Mouse (Mus musculus): ENCODE results near the gene Foxl2. TPM values are rescaled to one million over a fixed set of nuclear protein-coding genes. Genes with fewer than 3 reads are reported as not detected.

Gene Foxl2
- polyA plus RNA-seq, 1 experiment from 2014 or later = not detected

- under 1% methylated on average over 40 of the region's 40 CpGs for WGBS
- Histone ChIP-seq H3K4me2 (peak overlapping the region; percentile 62), H3K36me3 (no peaks in the 10 kb centered on the region), H3K27ac (no peak overlapping the region), H3K4me1 (peaks cover 8% of the 10 kb centered on the region; the same call in 1 of the 2 replicates), H3K9me3 (no peaks in the 10 kb centered on the region), H3K9ac (no peak overlapping the region), H3K4me3 (peak overlapping the region; percentile 38), H3K27me3 (peaks cover 90% of the 10 kb centered on the region)
- peak; percentile 31; the same call in 1 of the 2 replicates for ATAC-seq (ENCODE audit: borderline replicate concordance, extremely low read depth, low FRiP score, low TSS enrichment)
These were observed 18.0 kb downstream of the Foxl2 start for GRCm38 (mm10) chr9:98973101-98973521.

DNA sequence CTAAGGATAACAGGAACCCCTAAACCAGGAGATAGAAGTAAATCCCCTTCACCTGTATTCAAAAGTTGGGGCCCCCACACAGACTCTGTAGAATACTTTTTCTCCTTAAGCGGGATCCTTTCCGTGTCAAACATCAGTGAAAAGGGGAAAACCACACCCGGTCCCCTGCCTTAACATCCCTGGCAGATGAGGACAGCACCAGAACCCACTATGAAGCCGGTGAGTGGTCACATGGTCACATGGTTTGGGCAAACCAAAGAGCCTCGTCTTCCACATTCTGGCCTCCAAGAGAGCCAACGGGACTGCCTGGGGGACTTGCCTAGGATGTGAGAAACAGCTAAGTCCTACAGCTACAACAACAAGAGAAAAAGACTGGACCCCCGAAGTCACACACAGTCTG lies 18.5 kb downstream of the Foxl2 start:
- Histone ChIP-seq H3K4me3 (peak overlapping the region; percentile 38; the same call in 1 of the 2 replicates), H3K9me3 (no peaks in the 10 kb centered on the region), H3K4me2 (peak overlapping the region; percentile 62), H3K4me1 (peaks cover 8% of the 10 kb centered on the region; the same call in 1 of the 2 replicates), H3K36me3 (no peaks in the 10 kb centered on the region), H3K27ac (no peak overlapping the region), H3K27me3 (peaks cover 91% of the 10 kb centered on the region), H3K9ac (no peak overlapping the region)
- 5% methylated on average over 7 of the region's 7 CpGs for WGBS
- ATAC-seq (ENCODE audit: borderline replicate concordance, extremely low read depth, low FRiP score, low TSS enrichment) = no peak

DNA sequence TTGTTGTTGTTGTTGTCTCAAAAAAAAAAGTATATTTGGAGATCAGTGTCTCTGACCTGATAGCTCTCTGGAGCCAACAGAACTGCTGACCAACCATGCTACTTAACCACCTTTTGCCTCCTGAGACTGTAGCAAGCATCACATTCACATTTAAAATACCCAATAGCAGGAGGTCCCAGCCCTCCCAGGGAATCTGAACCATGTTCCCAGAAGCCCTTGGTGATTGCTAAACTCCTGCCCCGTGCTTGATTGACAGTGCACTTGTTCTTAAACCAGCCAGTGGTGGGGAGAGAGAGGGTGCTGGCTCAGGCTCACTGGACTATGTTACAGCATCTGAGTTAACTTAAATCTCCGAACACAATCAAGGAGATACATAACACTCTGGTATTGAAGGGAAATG lies 19.8 kb downstream of the Foxl2 start:
- Histone ChIP-seq H3K9ac (no peak overlapping the region), H3K4me1 (peaks cover 9% of the 10 kb centered on the region; the same call in 1 of the 2 replicates), H3K27me3 (peaks cover 80% of the 10 kb centered on the region), H3K36me3 (no peaks in the 10 kb centered on the region), H3K27ac (no peak overlapping the region), H3K4me3 (no peak overlapping the region), H3K4me2 (no peak overlapping the region), H3K9me3 (no peaks in the 10 kb centered on the region)
- ATAC-seq (ENCODE audit: borderline replicate concordance, extremely low read depth, low FRiP score, low TSS enrichment) = no peak
- WGBS = 28% methylated on average over 2 of the region's 2 CpGs

- Histone ChIP-seq H3K4me2 (no peak overlapping the region), H3K27me3 (peaks cover 75% of the 10 kb centered on the region), H3K36me3 (no peaks in the 10 kb centered on the region), H3K9ac (no peak overlapping the region), H3K4me3 (no peak overlapping the region), H3K4me1 (peaks cover 11% of the 10 kb centered on the region; the same call in 1 of the 2 replicates), H3K9me3 (no peaks in the 10 kb centered on the region), H3K27ac (no peak overlapping the region)
- 82% methylated on average over 1 of the region's 1 CpGs for WGBS
- ATAC-seq (ENCODE audit: borderline replicate concordance, extremely low read depth, low FRiP score, low TSS enrichment) = no peak
These were observed 21.0 kb downstream of the Foxl2 start for GRCm38 (mm10) chr9:98976081-98976480.

GRCm38 (mm10) chr9:98976520-98976919 lies 21.4 kb downstream of the Foxl2 start:
- H3K4me3 ChIP-seq = no peak overlapping the region
- no peaks in the 10 kb centered on the region for H3K9me3 ChIP-seq
- peaks cover 74% of the 10 kb centered on the region for H3K27me3 ChIP-seq
- H3K4me1 ChIP-seq = peaks cover 11% of the 10 kb centered on the region; the same call in 1 of the 2 replicates
- ATAC-seq (ENCODE audit: borderline replicate concordance, extremely low read depth, low FRiP score, low TSS enrichment) = no peak
- H3K4me2 ChIP-seq = no peak overlapping the region
- WGBS = 42% methylated on average over 5 of the region's 5 CpGs
- H3K27ac ChIP-seq = no peak overlapping the region
- H3K9ac ChIP-seq = no peak overlapping the region
- H3K36me3 ChIP-seq = no peaks in the 10 kb centered on the region

- 4% methylated on average over 29 of the region's 29 CpGs for WGBS
- peaks cover 61% of the 10 kb centered on the region for H3K27me3 ChIP-seq
- peak overlapping the region; percentile 24 for H3K4me3 ChIP-seq
- 0 out of 2 replicates have a peak, but pooled peaks cover 3% of the 10 kb centered on the region for H3K4me1 ChIP-seq
- peak; percentile 64; the same call in 1 of the 2 replicates for ATAC-seq (ENCODE audit: borderline replicate concordance, extremely low read depth, low FRiP score, low TSS enrichment)
- no peaks in the 10 kb centered on the region for H3K9me3 ChIP-seq
- peak overlapping the region; percentile 48 for H3K4me2 ChIP-seq
- H3K27ac ChIP-seq = no peak overlapping the region
- H3K9ac ChIP-seq = no peak overlapping the region
- no peaks in the 10 kb centered on the region for H3K36me3 ChIP-seq
These were observed 24.6 kb downstream of the Foxl2 start for GRCm38 (mm10) chr9:98979431-98980416.

DNA sequence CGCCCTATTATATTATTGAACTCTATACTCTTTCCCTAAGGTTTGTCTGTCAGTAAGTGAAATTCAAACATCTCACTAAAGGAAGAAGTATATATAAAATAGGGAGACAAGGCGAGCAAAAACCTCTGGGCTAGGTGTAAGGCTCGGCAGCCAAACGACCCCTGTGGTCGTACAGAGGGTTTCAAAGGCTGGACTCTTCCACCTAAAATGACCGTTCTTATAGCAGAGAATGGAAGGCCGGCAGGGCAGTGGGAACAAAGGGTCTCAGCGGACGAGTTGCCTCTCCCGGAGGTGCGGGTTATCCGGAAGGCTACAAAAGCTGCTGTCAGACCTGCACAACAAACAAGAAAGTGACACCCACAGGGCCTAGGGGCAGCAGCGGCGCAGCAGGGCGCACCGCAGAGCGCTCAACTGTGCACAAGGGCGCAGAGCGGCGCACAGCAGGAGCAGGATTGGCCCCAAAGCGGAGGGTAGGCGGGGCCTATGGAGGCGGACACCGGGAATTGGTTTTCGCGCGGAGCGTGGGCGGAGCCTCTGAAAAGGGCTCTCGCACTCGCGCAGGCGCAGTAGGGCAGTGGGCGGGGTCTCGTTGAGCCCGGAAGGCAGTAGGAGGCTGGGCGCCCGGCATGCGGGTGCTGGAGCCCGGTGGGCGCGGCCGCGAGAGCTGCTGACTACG lies 30.9 kb downstream of the Foxl2 start, which contains the start of gene Faim:
Gene Faim (plus strand): TSS at position 574 of the 676 bp plus-strand sequence.
- peaks cover 23% of the 10 kb centered on the region; the same call in 1 of the 2 replicates for H3K27me3 ChIP-seq
- H3K27ac ChIP-seq = 0 out of 2 replicates have a peak within 1 kb of the TSS, but pooled peaks have one; percentile 61
- H3K4me2 ChIP-seq = peak within 1 kb of the TSS; percentile 91
- H3K4me1 ChIP-seq = peaks cover 8% of the 10 kb centered on the region
- ATAC-seq (ENCODE audit: borderline replicate concordance, extremely low read depth, low FRiP score, low TSS enrichment) = peak; percentile 99
- H3K9ac ChIP-seq = peak within 1 kb of the TSS; percentile 64
- H3K36me3 ChIP-seq = no peaks in the 10 kb centered on the region
- no peaks in the 10 kb centered on the region for H3K9me3 ChIP-seq
- H3K4me3 ChIP-seq = peak within 1 kb of the TSS; percentile 88
- under 1% methylated on average over 45 of the region's 45 CpGs for WGBS

DNA sequence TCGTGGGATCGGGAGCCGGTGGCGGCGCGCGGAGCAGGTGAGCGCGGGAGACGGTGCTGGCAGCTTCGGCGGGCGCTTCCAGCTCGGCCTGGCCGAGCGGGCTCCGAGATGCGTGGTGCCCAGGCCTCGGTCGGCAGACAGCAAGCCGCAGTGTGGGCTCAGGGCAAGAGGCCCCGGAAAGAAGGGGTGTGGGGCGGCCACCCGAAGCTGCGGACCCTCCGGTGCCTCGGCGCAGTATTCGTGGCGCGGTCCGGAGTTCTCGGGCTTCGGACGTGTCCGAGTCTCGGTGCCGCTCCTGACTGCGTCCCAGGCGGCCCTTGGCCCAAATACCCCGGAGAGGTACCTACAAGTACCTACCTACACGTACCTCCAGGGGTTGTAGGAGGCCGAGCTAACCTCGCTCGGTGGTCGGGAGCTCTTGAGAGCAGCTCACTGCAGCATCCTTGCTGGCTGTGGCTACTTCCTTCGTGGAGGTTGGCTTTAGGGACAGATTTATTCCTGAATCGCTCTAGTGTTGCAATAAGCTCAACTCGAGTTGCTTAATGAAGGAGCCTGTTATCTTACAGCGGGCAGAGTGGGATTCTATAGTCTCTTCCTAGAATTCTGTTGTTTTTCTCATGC lies 31.5 kb downstream of the Foxl2 start:
- peaks cover 18% of the 10 kb centered on the region; the same call in 1 of the 2 replicates for H3K27me3 ChIP-seq
- whole genome bisulfite sequencing = under 1% methylated on average over 40 of the region's 50 CpGs
- peak; percentile 79; the same call in 1 of the 2 replicates for ATAC-seq (ENCODE audit: borderline replicate concordance, extremely low read depth, low FRiP score, low TSS enrichment)
- peak overlapping the region; percentile 64 for H3K9ac ChIP-seq
- no peaks in the 10 kb centered on the region for H3K36me3 ChIP-seq
- H3K27ac ChIP-seq = no peak overlapping the region
- peak overlapping the region; percentile 88 for H3K4me3 ChIP-seq
- H3K4me2 ChIP-seq = peak overlapping the region; percentile 91
- H3K9me3 ChIP-seq = no peaks in the 10 kb centered on the region
- H3K4me1 ChIP-seq = peaks cover 8% of the 10 kb centered on the region

DNA sequence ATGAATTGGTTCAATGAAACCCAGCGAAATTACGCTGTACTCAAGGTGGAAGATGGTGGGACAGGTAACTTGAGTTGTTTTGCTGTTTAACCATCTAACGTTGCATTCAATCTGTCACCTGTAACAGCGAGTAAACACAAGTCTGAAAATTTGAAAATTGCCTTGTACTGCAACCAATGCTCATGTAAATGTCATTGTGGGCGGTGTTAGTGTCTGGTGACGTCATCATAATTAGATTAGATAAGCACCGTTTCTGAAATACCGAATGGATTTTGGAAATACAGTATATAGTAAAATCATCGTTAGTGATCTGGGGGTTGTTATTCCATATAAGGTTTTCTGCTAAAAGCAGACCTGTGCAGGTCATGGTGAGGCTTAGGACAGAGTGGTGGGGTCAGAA lies 32.0 kb downstream of the Foxl2 start:
- peaks cover 8% of the 10 kb centered on the region for H3K4me1 ChIP-seq
- H3K9ac ChIP-seq = peak overlapping the region; percentile 64; the same call in 1 of the 2 replicates
- no peaks in the 10 kb centered on the region for H3K36me3 ChIP-seq
- H3K9me3 ChIP-seq = no peaks in the 10 kb centered on the region
- 44% methylated on average over 9 of the region's 9 CpGs for WGBS
- peaks cover 17% of the 10 kb centered on the region; the same call in 1 of the 2 replicates for H3K27me3 ChIP-seq
- H3K27ac ChIP-seq = no peak overlapping the region
- peak overlapping the region; percentile 88 for H3K4me3 ChIP-seq
- H3K4me2 ChIP-seq = peak overlapping the region; percentile 91
- no peak for ATAC-seq (ENCODE audit: borderline replicate concordance, extremely low read depth, low FRiP score, low TSS enrichment)

- ATAC-seq (ENCODE audit: borderline replicate concordance, extremely low read depth, low FRiP score, low TSS enrichment) = no peak
These were observed 39.0 kb downstream of the Foxl2 start for GRCm38 (mm10) chr9:98994103-98994502.

DNA sequence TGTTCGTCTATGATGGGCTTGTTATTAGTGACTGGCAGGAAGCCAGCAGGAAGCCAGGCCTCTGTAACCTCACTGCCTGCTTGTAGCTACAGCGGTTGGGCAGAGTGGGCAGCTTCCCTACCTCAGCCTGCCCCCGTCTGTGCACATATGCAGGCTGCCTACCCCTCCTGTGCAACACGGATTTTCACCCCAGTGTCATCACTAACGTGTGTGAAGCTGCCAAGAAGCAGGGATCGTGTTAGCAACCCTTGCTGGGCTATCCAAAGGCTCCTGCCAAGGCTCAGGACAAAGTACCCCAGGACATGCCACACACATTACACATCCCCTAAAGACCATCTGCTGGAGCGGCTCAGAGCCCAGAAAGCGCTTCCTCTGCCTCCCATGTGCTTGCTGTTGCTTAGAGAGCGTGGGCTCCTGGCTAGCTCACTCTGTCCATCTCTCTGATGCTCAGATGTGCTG lies 44.8 kb downstream of the Foxl2 start:
- no peak overlapping the region for H3K9ac ChIP-seq
- no peaks in the 10 kb centered on the region for H3K27me3 ChIP-seq
- WGBS = 56% methylated on average over 9 of the region's 9 CpGs
- H3K27ac ChIP-seq = no peak overlapping the region
- H3K4me2 ChIP-seq = no peak overlapping the region
- H3K36me3 ChIP-seq = 0 out of 2 replicates have a peak, but pooled peaks cover 12% of the 10 kb centered on the region
- no peaks in the 10 kb centered on the region for H3K9me3 ChIP-seq
- H3K4me3 ChIP-seq = no peak overlapping the region
- H3K4me1 ChIP-seq = no peaks in the 10 kb centered on the region
- ATAC-seq (ENCODE audit: borderline replicate concordance, extremely low read depth, low FRiP score, low TSS enrichment) = no peak

More at GRCm38 (mm10) chr9:98994103-98994502, 39.0 kb downstream of the Foxl2 start:
- no peak overlapping the region for H3K4me2 ChIP-seq
- no peaks in the 10 kb centered on the region for H3K27me3 ChIP-seq
- H3K27ac ChIP-seq = no peak overlapping the region
- 92% methylated on average over 4 of the region's 4 CpGs for WGBS
- H3K9ac ChIP-seq = no peak overlapping the region
- no peaks in the 10 kb centered on the region for H3K4me1 ChIP-seq
- H3K4me3 ChIP-seq = no peak overlapping the region
- H3K9me3 ChIP-seq = no peaks in the 10 kb centered on the region
- peaks cover 10% of the 10 kb centered on the region; the same call in 1 of the 2 replicates for H3K36me3 ChIP-seq

Data from lung, embryonic 15.5 days (tissue).